In the genomic region with DNA sequence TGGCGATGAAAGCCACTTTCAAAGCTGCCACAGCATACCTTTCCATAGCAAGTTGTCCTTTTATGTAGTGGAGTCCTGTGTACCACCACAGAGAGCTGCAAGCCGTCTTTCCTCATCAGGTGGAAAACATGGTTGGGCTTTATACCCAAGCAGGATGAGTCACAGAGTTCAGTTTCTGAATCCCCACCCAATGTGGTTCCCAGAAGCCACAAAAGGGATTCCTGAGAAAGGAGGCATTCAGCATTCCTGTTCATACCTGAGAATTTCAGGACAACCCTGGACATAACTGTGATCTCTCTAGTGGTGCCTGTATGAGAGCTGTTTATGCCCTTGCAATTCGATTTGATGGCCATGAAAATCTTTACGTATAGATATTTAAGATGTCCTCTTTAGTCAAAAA, we compare ENCODE assay signal across 28 mouse cellular contexts.
DNase-seq lines count a peak whose midpoint lies in the region; ATAC-seq and TF ChIP-seq lines count a peak whose summit lies in the region.
"Had no signal": no experiment of that assay in that cellular context is flagged by ENCODE, and none has a peak within 500 bp of the region (broad histone marks: within the 10 kb centered on the region; RNA-seq: fewer than 3 reads in every experiment).

No protein-coding gene starts in this region.

- no peak overlapping the region for H3K4me3 ChIP-seq in midbrain, embryonic 14.5 days (replicated peaks; ENCODE audit: low read depth, low read length)
- no peak overlapping the region for H3K4me3 ChIP-seq in midbrain, embryonic 16.5 days (ENCODE audit: low read depth, low read length)
- H3K4me3 ChIP-seq: embryonic facial prominence, embryonic 12.5 days; forebrain, embryonic 12.5 days; hindbrain, embryonic 13.5 days; liver, embryonic 15.5 days; midbrain, embryonic 12.5 days had no signal

- WGBS in midbrain, embryonic 14.5 days = 66% methylated on average over 4 of the region's 4 CpGs
- 69% methylated on average over 4 of the region's 4 CpGs for WGBS in midbrain, embryonic 16.5 days

- no peak for TF ChIP-seq CTCF in Patski (IDR thresholded peaks at IDR 0.05)

- peak; percentile 86 for DNase-seq in heart, adult 11 months
- DNase-seq in heart, postnatal 14 days = no peak
- peak; percentile 3 for DNase-seq in midbrain, embryonic 14.5 days
- no peak for DNase-seq in Patski (ENCODE audit: low read depth, low spot score)
- no peak for DNase-seq in spleen, postnatal 14 days (ENCODE audit: low spot score in 2 of 2)
- no peak for DNase-seq in cerebellum, postnatal 36 days
- DNase-seq: adrenal gland, postnatal 10 days; cerebellum, adult 11 months; cerebellum, adult 9-11 months; gastrocnemius, postnatal 25 days; heart, postnatal 4 days; kidney, adult 11 months; kidney, postnatal 14 days; layer of hippocampus, adult 9-11 months; lung, embryonic 14.5 days; lung, postnatal 14 days; spleen, adult 18-20 months; thymus, adult 2 months; thymus, postnatal 36 days had no signal

- no peaks in the 10 kb centered on the region for H3K9me3 ChIP-seq in midbrain, embryonic 14.5 days (ENCODE audit: control insufficient read depth, low read length)
- no peaks in the 10 kb centered on the region for H3K9me3 ChIP-seq in midbrain, embryonic 16.5 days (replicated peaks; ENCODE audit: control insufficient read depth, low read length, poor library complexity, severe bottlenecking)
- H3K9me3 ChIP-seq: embryonic facial prominence, embryonic 12.5 days; forebrain, embryonic 12.5 days; hindbrain, embryonic 13.5 days; liver, embryonic 15.5 days; midbrain, embryonic 12.5 days had no signal

- no peak overlapping the region for H3K9ac ChIP-seq in midbrain, embryonic 14.5 days (replicated peaks; ENCODE audit: low read length)
- H3K9ac ChIP-seq in midbrain, embryonic 16.5 days (ENCODE audit: low read depth, low read length) = no peak overlapping the region
- H3K9ac ChIP-seq: embryonic facial prominence, embryonic 12.5 days; forebrain, embryonic 12.5 days; hindbrain, embryonic 13.5 days; liver, embryonic 15.5 days; lung, embryonic 14.5 days; midbrain, embryonic 12.5 days had no signal

- H3K4me1 ChIP-seq in midbrain, embryonic 14.5 days (ENCODE audit: control insufficient read depth, insufficient read depth, low read length) = no peaks in the 10 kb centered on the region
- H3K4me1 ChIP-seq in midbrain, embryonic 16.5 days (ENCODE audit: control insufficient read depth, insufficient read depth, low read length) = peaks cover 9% of the 10 kb centered on the region
- H3K4me1 ChIP-seq: embryonic facial prominence, embryonic 12.5 days; hindbrain, embryonic 13.5 days; liver, embryonic 15.5 days had no signal

- no peaks in the 10 kb centered on the region for H3K36me3 ChIP-seq in midbrain, embryonic 14.5 days (ENCODE audit: control insufficient read depth, insufficient read depth, low read length)
- no peaks in the 10 kb centered on the region for H3K36me3 ChIP-seq in midbrain, embryonic 16.5 days (ENCODE audit: control insufficient read depth, insufficient read depth, low read length)
- H3K36me3 ChIP-seq: embryonic facial prominence, embryonic 12.5 days; forebrain, embryonic 12.5 days; hindbrain, embryonic 13.5 days; liver, embryonic 15.5 days; midbrain, embryonic 12.5 days had no signal

- H3K27me3 ChIP-seq in midbrain, embryonic 14.5 days (ENCODE audit: control insufficient read depth, insufficient read depth, low read length) = no peaks in the 10 kb centered on the region
- no peaks in the 10 kb centered on the region for H3K27me3 ChIP-seq in midbrain, embryonic 16.5 days (ENCODE audit: control insufficient read depth, insufficient read depth, low read depth, low read length)
- H3K27me3 ChIP-seq in Patski = no peaks in the 10 kb centered on the region
- H3K27me3 ChIP-seq: embryonic facial prominence, embryonic 12.5 days; forebrain, embryonic 12.5 days; hindbrain, embryonic 13.5 days; liver, embryonic 15.5 days; midbrain, embryonic 12.5 days had no signal

- CTCF ChIA-PET in Patski (lab: Charles Lee) = no interaction called here

- in situ Hi-C loops in Patski (cut with MboI; ENCODE audit: low pct_unique_long_range_greater_than_20kb) = no loop called here

- H3K27ac ChIP-seq in midbrain, embryonic 14.5 days (replicated peaks; ENCODE audit: low read depth, low read length) = no peak overlapping the region
- no peak overlapping the region for H3K27ac ChIP-seq in midbrain, embryonic 16.5 days (ENCODE audit: low read length)
- H3K27ac ChIP-seq: embryonic facial prominence, embryonic 12.5 days; forebrain, embryonic 12.5 days; hindbrain, embryonic 13.5 days; liver, embryonic 15.5 days; midbrain, embryonic 12.5 days; stomach, postnatal 0 days had no signal

- no peak overlapping the region for H3K4me2 ChIP-seq in midbrain, embryonic 14.5 days (ENCODE audit: low read length)
- H3K4me2 ChIP-seq in midbrain, embryonic 16.5 days (ENCODE audit: low read length) = no peak overlapping the region
- H3K4me2 ChIP-seq: embryonic facial prominence, embryonic 12.5 days; forebrain, embryonic 12.5 days; heart, embryonic 11.5 days; hindbrain, embryonic 13.5 days; liver, embryonic 15.5 days; lung, embryonic 14.5 days; midbrain, embryonic 12.5 days had no signal

- no peak for ATAC-seq in midbrain, embryonic 14.5 days (ENCODE audit: low FRiP score, low TSS enrichment)
- ATAC-seq in midbrain, embryonic 16.5 days = no peak
- peak; percentile 47 for ATAC-seq in Patski
- ATAC-seq: inflammation-experienced regulatory T-cells, adult 6 months had no signal

- POLR2A ChIA-PET in Patski (lab: Charles Lee) = no interaction called here

- intact Hi-C loops in heart, postnatal 14 days (cut with DNase I) = no loop called here

Comparison
In these comparisons a context has a peak if more than half of its experiments do, and no peak if none do; other contexts are left out.
1. DNase-seq: peak in heart, adult 11 months (single experiment) and midbrain, embryonic 14.5 days (single experiment); none in heart, postnatal 14 days (0 of 2), Patski (single experiment), spleen, postnatal 14 days (0 of 2) and cerebellum, postnatal 36 days (0 of 2).